Mouse (Mus musculus) erythroid progenitor cell, adult 5-6 weeks (primary cell): ENCODE results near the gene Soat2. TPM values are rescaled to one million over a fixed set of nuclear protein-coding genes. Genes with fewer than 3 reads are reported as not detected.

ENCODE experiments used
- ATAC-seq: replicated peaks from 2 replicates; pipeline ENCODE4 v1.8.0; 2016; ENCODE audit warnings: moderate number of reproducible peaks, mild to moderate bottlenecking, moderate TSS enrichment, inconsistent platforms; ENCODE audit not compliant: poor library complexity, low FRiP score, severe bottlenecking
- total RNA-seq, 2 experiments: library from RNA; stranded (forward) in 1 of 2; stranded (reverse) in 1 of 2; fragments of 150-400 nt in 1 of 2; fragments of 186-747, 209-891 nt in 1 of 2; gene quantifications; 2 replicates each; pipeline versions ENCODE4 v1.2.3 to v1.2.4; 2015 to 2017; ENCODE audit warnings: low replicate concordance in 2 of 2

Gene Soat2
- total RNA-seq, 2 experiments from 2014 or later: 1.7 to 5.0 TPM

- ATAC-seq: no peak
Measured at GRCm38 (mm10) chr15:102112827-102113226, 37.5 kb upstream of the Soat2 start.

- no peak for ATAC-seq
Measured at GRCm38 (mm10) chr15:102113674-102114073, 36.7 kb upstream of the Soat2 start.

GRCm38 (mm10) chr15:102114651-102115260 lies 35.6 kb upstream of the Soat2 start:
- ATAC-seq: no peak

- ATAC-seq: no peak
Measured at GRCm38 (mm10) chr15:102115731-102116231, 34.5 kb upstream of the Soat2 start.

GRCm38 (mm10) chr15:102116753-102117415 lies 33.4 kb upstream of the Soat2 start:
- no peak for ATAC-seq

GRCm38 (mm10) chr15:102117461-102118443 lies 32.6 kb upstream of the Soat2 start:
- ATAC-seq: no peak

GRCm38 (mm10) chr15:102118591-102118990 lies 31.7 kb upstream of the Soat2 start:
- ATAC-seq: no peak

GRCm38 (mm10) chr15:102119121-102119830 lies 31.1 kb upstream of the Soat2 start:
- ATAC-seq: no peak

- no peak for ATAC-seq
Measured at GRCm38 (mm10) chr15:102119831-102120170, 30.5 kb upstream of the Soat2 start.

GRCm38 (mm10) chr15:102120530-102120929 lies 29.8 kb upstream of the Soat2 start:
- ATAC-seq: no peak

- no peak for ATAC-seq
Measured at GRCm38 (mm10) chr15:102126303-102126702, 24.0 kb upstream of the Soat2 start.

GRCm38 (mm10) chr15:102133314-102133713 lies 17.0 kb upstream of the Soat2 start:
- ATAC-seq: no peak

GRCm38 (mm10) chr15:102134709-102135108 lies 15.6 kb upstream of the Soat2 start:
- ATAC-seq: no peak

GRCm38 (mm10) chr15:102135522-102136128 lies 14.7 kb upstream of the Soat2 start:
- no peak; the same call in 1 of the 2 replicates for ATAC-seq

GRCm38 (mm10) chr15:102136129-102136758 lies 14.1 kb upstream of the Soat2 start, which contains the start of gene Spryd3:
Gene Spryd3, minus strand, starts transcription at chr15:102136234.
- peak; percentile 99 for ATAC-seq

- ATAC-seq: no peak
Measured at GRCm38 (mm10) chr15:102141120-102141519, 9.2 kb upstream of the Soat2 start.

GRCm38 (mm10) chr15:102142914-102143912 lies 7.1 kb upstream of the Soat2 start:
- no peak for ATAC-seq

- no peak for ATAC-seq
Measured at GRCm38 (mm10) chr15:102144274-102144711, 6.0 kb upstream of the Soat2 start, which contains the start of gene Igfbp6. Gene Igfbp6, plus strand, starts transcription at chr15:102144362.
